In genomic region chr16:54707880-54708279, GRCm38 (mm10) we compare ENCODE assay signal across 16 mouse cellular contexts.
"Had no signal": no experiment of that assay in that cellular context is flagged by ENCODE, and none has a peak within 500 bp of the region (broad histone marks: within the 10 kb centered on the region; RNA-seq: fewer than 3 reads in every experiment).

No protein-coding gene starts in this region.

- H3K9me3 ChIP-seq: neural tube, embryonic 12.5 days; neural tube, embryonic 13.5 days; neural tube, embryonic 15.5 days; stomach, embryonic 15.5 days had no signal

- DNase-seq: retina, postnatal 1 day; right cerebral cortex, adult 18-20 months; right cerebral cortex, postnatal 14 days; right cerebral cortex, postnatal 25 days; right cerebral cortex, postnatal 4 days; spleen, adult 18-20 months; thymus, adult 18-20 months; thymus, adult 2 months; thymus, postnatal 25 days; thymus, postnatal 36 days; thymus, postnatal 4 days had no signal

- H3K4me3 ChIP-seq: neural tube, embryonic 12.5 days; neural tube, embryonic 13.5 days; neural tube, embryonic 15.5 days; stomach, embryonic 15.5 days had no signal

- H3K27me3 ChIP-seq: neural tube, embryonic 12.5 days; neural tube, embryonic 13.5 days; neural tube, embryonic 15.5 days; stomach, embryonic 15.5 days had no signal

- H3K9ac ChIP-seq: neural tube, embryonic 12.5 days; neural tube, embryonic 13.5 days; neural tube, embryonic 15.5 days; stomach, embryonic 15.5 days had no signal

- H3K4me1 ChIP-seq: neural tube, embryonic 12.5 days; neural tube, embryonic 13.5 days; neural tube, embryonic 15.5 days; stomach, embryonic 15.5 days had no signal

- H3K4me2 ChIP-seq: neural tube, embryonic 12.5 days; neural tube, embryonic 13.5 days; neural tube, embryonic 15.5 days; stomach, embryonic 15.5 days had no signal

- H3K36me3 ChIP-seq: neural tube, embryonic 12.5 days; neural tube, embryonic 13.5 days; neural tube, embryonic 15.5 days; stomach, embryonic 15.5 days had no signal

- H3K27ac ChIP-seq: neural tube, embryonic 12.5 days; neural tube, embryonic 13.5 days; neural tube, embryonic 15.5 days; stomach, embryonic 15.5 days; stomach, postnatal 0 days had no signal
